Mouse (Mus musculus) bone marrow, adult 2 months (tissue): ENCODE results near the gene Gtf2a2.

ENCODE experiments used
- CTCF ChIP-seq: fragments of 200-500 bp; IDR thresholded peaks from 2 replicates; pipeline ENCODE4 v1.5.1; 2011; ENCODE audit warnings: low read length, control low read depth; ENCODE audit not compliant: control insufficient read depth, insufficient read depth
- POLR2A ChIP-seq: fragments of 200-500 bp; IDR thresholded peaks from 2 replicates; pipeline ENCODE4 v1.6.1; 2011; ENCODE audit warnings: low read depth, mild to moderate bottlenecking, control low read depth, low read length, borderline replicate concordance; ENCODE audit not compliant: control insufficient read depth

GRCm38 (mm10) chr9:69992841-69993277, 19.5 kb upstream of the Gtf2a2 start:
- TF ChIP-seq CTCF, result no peak
- no peak for TF ChIP-seq POLR2A
